18 mouse cellular contexts compared by ENCODE assay signal in the genomic region with DNA sequence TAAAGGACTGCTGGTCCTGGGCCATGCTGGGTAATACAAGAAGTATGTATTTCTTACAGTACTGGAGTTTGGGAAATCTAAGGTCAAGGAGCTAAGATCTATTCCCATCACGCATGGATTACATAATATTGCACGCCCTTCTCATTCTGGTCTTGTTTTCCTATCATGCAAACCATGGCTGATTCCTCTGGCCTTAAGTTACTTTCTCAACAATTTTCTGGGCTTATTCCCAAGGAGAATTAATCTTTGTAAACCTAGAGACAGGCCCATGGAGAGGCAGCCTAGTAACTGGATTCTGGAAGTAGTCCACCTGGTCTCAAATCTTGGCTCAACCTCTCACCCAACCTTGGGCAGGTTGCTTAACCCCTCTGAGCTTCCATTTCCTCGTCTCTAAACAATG. TPM values are rescaled to one million over a fixed set of nuclear protein-coding genes. Genes with fewer than 3 reads are reported as not detected.
DNase-seq lines count a peak whose midpoint lies in the region; ATAC-seq lines count a peak whose summit lies in the region.
"Had no signal": no experiment of that assay in that cellular context is flagged by ENCODE, and none has a peak within 500 bp of the region (broad histone marks: within the 10 kb centered on the region; RNA-seq: fewer than 3 reads in every experiment).

No protein-coding gene starts in this region.

- DNase-seq in adrenal gland, postnatal 14 days = peak; percentile 18
- DNase-seq in adrenal gland, adult 18-20 months (ENCODE audit: low spot score in 2 of 2) = no peak
- peak; percentile 47 for DNase-seq in NIH3T3 (ENCODE audit: low read depth)
- DNase-seq in fat pad, adult 2 months (ENCODE audit: extremely low read depth, low read depth, low spot score) = peak; percentile 75
- no peak for DNase-seq in cerebellum, adult 9-10 months
- DNase-seq: adrenal gland, adult 2 months; adrenal gland, postnatal 36 days; B cell, adult 2 months; cerebellum, adult 11 months; cerebellum, adult 18-20 months; cerebellum, adult 8-10 months; cerebellum, postnatal 10 days; cerebellum, postnatal 25 days; forebrain, postnatal 0 days had no signal

- no peak for ATAC-seq in cerebellum, adult (ENCODE audit: insufficient number of reproducible peaks, low FRiP score, low TSS enrichment)
- ATAC-seq: CD4-positive, CD25-positive, alpha-beta regulatory T cell, adult 4 months; forebrain, embryonic 13.5 days; forebrain, embryonic 15.5 days; forebrain, postnatal 0 days had no signal

RNA-seq across cellular contexts. Expression of a gene that starts 9.2 kb away (rescaled TPM):
- total RNA-seq in adrenal gland, postnatal 14 days (2021) = 469 and 509 TPM in 2 replicates
- total RNA-seq in adrenal gland, adult 18-20 months (2021) = 100 to 1,000 TPM; 390 to 786 TPM

Comparison
In these comparisons a context has a peak if more than half of its experiments do, and no peak if none do; other contexts are left out.
1. DNase-seq: peak in adrenal gland, postnatal 14 days (single experiment), NIH3T3 (single experiment) and fat pad, adult 2 months (single experiment); none in adrenal gland, adult 18-20 months (0 of 2) and cerebellum, adult 9-10 months (single experiment).